Mouse (Mus musculus) inflammation-experienced regulatory T-cells (primary cell): ENCODE measurements around the gene Stxbp4. TPM values are rescaled to one million over a fixed set of nuclear protein-coding genes. Genes with fewer than 3 reads are reported as not detected.

ENCODE experiments used
- polyA plus RNA-seq, 2 experiments: library from polyadenylated mRNA; unstranded; fragments of 100-300 nt; shearing (Covaris generic); gene quantifications; one replicate each; pipeline ENCODE4 v1.2.1; 2017

The Stxbp4 gene
- 1 to 10 TPM; 2.7 to 5.9 TPM for polyA plus RNA-seq

GRCm38 (mm10) chr11:90637440-90638311, at the start of gene Stxbp4, which contains the start of gene Cox11:
Stxbp4 (minus strand) TSS chr11:90638084.
Cox11 (plus strand) TSS chr11:90638173.

Other genes starting within 250 kb of the Stxbp4 start
- 1 to 10 TPM; 2.3 to 4.6 TPM for gene Hlf, start 247.2 kb downstream of the Stxbp4 start, polyA plus RNA-seq
- gene Cox11, start 89 bp upstream of the Stxbp4 start, polyA plus RNA-seq: 10 to 100 TPM; 30.8 to 35.2 TPM
- 1 to 10 TPM; 2.0 to 3.8 TPM for gene Tom1l1, start 50.3 kb upstream of the Stxbp4 start, polyA plus RNA-seq